In genomic region chr4:150162561-150163169, GRCm38 (mm10) we compare ENCODE assay signal across 18 mouse cellular contexts. TPM values are rescaled to one million over a fixed set of nuclear protein-coding genes. Genes with fewer than 3 reads are reported as not detected.
DNase-seq lines count a peak whose midpoint lies in the region; ATAC-seq and TF ChIP-seq lines count a peak whose summit lies in the region.
"Had no signal": no experiment of that assay in that cellular context is flagged by ENCODE, and none has a peak within 500 bp of the region (broad histone marks: within the 10 kb centered on the region; RNA-seq: fewer than 3 reads in every experiment).

No protein-coding gene starts in this region.

- no peaks in the 10 kb centered on the region for H3K4me1 ChIP-seq in heart, adult 2 months (ENCODE audit: control insufficient read depth, insufficient read depth, low read length)
- H3K4me1 ChIP-seq in heart, embryonic 11.5 days (ENCODE audit: control insufficient read depth, insufficient read depth, low read length) = no peaks in the 10 kb centered on the region
- H3K4me1 ChIP-seq in lung, embryonic 14.5 days (ENCODE audit: insufficient read depth) = no peaks in the 10 kb centered on the region
- H3K4me1 ChIP-seq in MEL (ENCODE audit: control insufficient read depth in 1 of 2, insufficient read depth in 2 of 2, low read length in 2 of 2) = no peaks in the 10 kb centered on the region

- no peak for ATAC-seq in heart, embryonic 11.5 days (replicated peaks; ENCODE audit: insufficient number of reproducible peaks, low FRiP score, low TSS enrichment)
- no peak for ATAC-seq in lung, embryonic 14.5 days (ENCODE audit: insufficient read depth)

- H3K27me3 ChIP-seq in heart, adult 2 months (ENCODE audit: control insufficient read depth, insufficient read depth, low read length) = no peaks in the 10 kb centered on the region
- H3K27me3 ChIP-seq in heart, embryonic 11.5 days (ENCODE audit: control insufficient read depth, insufficient read depth, low read length) = peaks cover 6% of the 10 kb centered on the region; the same call in 1 of the 2 replicates
- no peaks in the 10 kb centered on the region for H3K27me3 ChIP-seq in lung, embryonic 14.5 days (ENCODE audit: insufficient read depth, low read length)
- peaks cover 0 to under 1% of the 10 kb centered on the region in 2 experiments; a peak in 1 of 4 replicates for H3K27me3 ChIP-seq in MEL (ENCODE audit: control insufficient read depth in 1 of 2, insufficient read depth in 2 of 2, low read length in 2 of 2)
- H3K27me3 ChIP-seq in splenic B cell, adult 2 months (ENCODE audit: control insufficient read depth, insufficient read depth, low read length, poor library complexity, severe bottlenecking) = no peaks in the 10 kb centered on the region
- H3K27me3 ChIP-seq: limb, embryonic 15.5 days; stomach, embryonic 15.5 days had no signal

- H3K9me3 ChIP-seq in heart, embryonic 11.5 days (replicated peaks; ENCODE audit: control insufficient read depth, low read length) = peaks cover 2% of the 10 kb centered on the region; the same call in 1 of the 2 replicates
- no peaks in the 10 kb centered on the region for H3K9me3 ChIP-seq in lung, embryonic 14.5 days (ENCODE audit: low read depth, low read length)
- H3K9me3 ChIP-seq in MEL (replicated peaks; ENCODE audit: insufficient read depth, low read length) = no peaks in the 10 kb centered on the region
- H3K9me3 ChIP-seq: limb, embryonic 15.5 days; stomach, embryonic 15.5 days had no signal

- H3K9ac ChIP-seq in heart, adult 2 months (ENCODE audit: low read depth, low read length) = no peak overlapping the region
- no peak overlapping the region for H3K9ac ChIP-seq in heart, embryonic 11.5 days (ENCODE audit: low read depth, low read length)
- H3K9ac ChIP-seq in lung, embryonic 14.5 days = no peak overlapping the region
- H3K9ac ChIP-seq in MEL (ENCODE audit: control insufficient read depth, low read depth, low read length, poor library complexity, severe bottlenecking) = no peak overlapping the region
- H3K9ac ChIP-seq: limb, embryonic 15.5 days; stomach, embryonic 15.5 days had no signal

- no peak overlapping the region for H3K4me2 ChIP-seq in heart, embryonic 11.5 days
- no peak overlapping the region for H3K4me2 ChIP-seq in lung, embryonic 14.5 days
- H3K4me2 ChIP-seq: limb, embryonic 15.5 days; stomach, embryonic 15.5 days had no signal

- 68% methylated on average over 13 of the region's 13 CpGs for WGBS in heart, adult 2 months
- 62% methylated on average over 13 of the region's 13 CpGs for WGBS in heart, embryonic 11.5 days (ENCODE audit: insufficient replicate concordance)
- 72% methylated on average over 13 of the region's 13 CpGs for WGBS in lung, embryonic 14.5 days

- no peak for DNase-seq in heart, adult 2 months
- DNase-seq in lung, embryonic 14.5 days = no peak
- DNase-seq in lung, postnatal 10 days = no peak
- DNase-seq in MEL (ENCODE audit: low read depth, low spot score) = peak; percentile 67
- peak; percentile 19 for DNase-seq in splenic B cell, adult 2 months (ENCODE audit: low read depth, low spot score)
- DNase-seq in heart, postnatal 36 days = no peak
- no peak for DNase-seq in embryo, embryonic 11 days
- DNase-seq: adrenal gland, postnatal 36 days; cerebellum, adult 11-12 months; right cerebral cortex, postnatal 25 days had no signal

- no peak for TF ChIP-seq EP300 in heart, adult 2 months (IDR thresholded peaks at IDR 0.05; ENCODE audit: insufficient read depth, low read depth, low read length)
- no peak for TF ChIP-seq EP300 in MEL (IDR thresholded peaks at IDR 0.05; ENCODE audit: low read depth in 1 of 2, low read length in 2 of 2)

- no peak overlapping the region for H3K4me3 ChIP-seq in heart, adult 2 months
- no peak overlapping the region for H3K4me3 ChIP-seq in heart, embryonic 11.5 days (ENCODE audit: low read depth, low read length)
- no peak overlapping the region for H3K4me3 ChIP-seq in lung, embryonic 14.5 days (ENCODE audit: low read depth, low read length)
- no peak overlapping the region for H3K4me3 ChIP-seq in MEL (ENCODE audit: control insufficient read depth in 1 of 2, insufficient read depth in 1 of 2, low read depth in 2 of 2, low read length in 2 of 2)
- H3K4me3 ChIP-seq: limb, embryonic 15.5 days; myocyte; stomach, embryonic 15.5 days had no signal

- TF ChIP-seq POLR2A in heart, adult 2 months (IDR thresholded peaks at IDR 0.05; ENCODE audit: insufficient read depth, low read depth, low read length) = no peak
- no peak for TF ChIP-seq POLR2A in MEL (IDR thresholded peaks at IDR 0.05; ENCODE audit: control insufficient read depth in 1 of 2, insufficient read depth in 1 of 2, low read depth in 1 of 2, low read length in 2 of 2, poor library complexity in 1 of 2)

- no peak overlapping the region for H3K27ac ChIP-seq in heart, adult 2 months
- H3K27ac ChIP-seq in heart, embryonic 11.5 days (ENCODE audit: low read depth, low read length) = no peak overlapping the region
- H3K27ac ChIP-seq in lung, embryonic 14.5 days (ENCODE audit: low read depth) = no peak overlapping the region
- no peak overlapping the region for H3K27ac ChIP-seq in MEL (ENCODE audit: control insufficient read depth, low read depth, low read length)
- H3K27ac ChIP-seq: limb, embryonic 15.5 days; stomach, embryonic 15.5 days had no signal

- intact Hi-C loops in heart, adult 2 months (cut with DNase I) = no loop called here
- intact Hi-C loops in heart, postnatal 36 days (cut with DNase I) = no loop called here

- no peak for TF ChIP-seq RAD21 in MEL (IDR thresholded peaks at IDR 0.05; ENCODE audit: low read depth, low read length)

- H3K79me2 ChIP-seq in heart, adult 2 months (replicated peaks; ENCODE audit: control insufficient read depth, insufficient read depth, low read length) = no peaks in the 10 kb centered on the region
- no peaks in the 10 kb centered on the region for H3K79me2 ChIP-seq in MEL (ENCODE audit: control insufficient read depth, insufficient read depth, low read length, poor library complexity)

- H3K36me3 ChIP-seq in heart, adult 2 months (ENCODE audit: control insufficient read depth, insufficient read depth, low read length) = no peaks in the 10 kb centered on the region
- no peaks in the 10 kb centered on the region for H3K36me3 ChIP-seq in heart, embryonic 11.5 days (ENCODE audit: control insufficient read depth, insufficient read depth, low read length)
- H3K36me3 ChIP-seq in lung, embryonic 14.5 days (ENCODE audit: insufficient read depth) = no peaks in the 10 kb centered on the region
- H3K36me3 ChIP-seq in MEL (ENCODE audit: control insufficient read depth in 1 of 2, insufficient read depth in 2 of 2, low read length in 2 of 2) = no peaks in the 10 kb centered on the region
- H3K36me3 ChIP-seq in splenic B cell, adult 2 months (ENCODE audit: control insufficient read depth, insufficient read depth, low read length, poor library complexity, severe bottlenecking) = no peaks in the 10 kb centered on the region
- H3K36me3 ChIP-seq: limb, embryonic 15.5 days; stomach, embryonic 15.5 days had no signal

- TF ChIP-seq CTCF in heart, adult 2 months (IDR thresholded peaks at IDR 0.05) = peak; percentile 54
- peak; percentile 46 for TF ChIP-seq CTCF in lung, embryonic 14.5 days (IDR thresholded peaks at IDR 0.05; ENCODE audit: low read depth)
- peak; percentile 57 to 82 (median 62) for TF ChIP-seq CTCF in MEL (IDR thresholded peaks at IDR 0.05 in 2 of 3, conservative IDR thresholded peaks at IDR 0.05 in 1 of 3; ENCODE audit: control insufficient read depth in 1 of 3, insufficient read depth in 1 of 3, low read depth in 2 of 3, low read length in 3 of 3, poor library complexity in 1 of 3, severe bottlenecking in 1 of 3)

TF ChIP-seq in MEL, 35 proteins besides CTCF, POLR2A, EP300 and RAD21 (continues in another document):
- TF ChIP-seq ELF1 (IDR thresholded peaks at IDR 0.05; ENCODE audit: low read depth, low read length) (peak; percentile 84), KAT2A (conservative IDR thresholded peaks at IDR 0.05; ENCODE audit: low read depth, low read length) (no peak), UBTF (IDR thresholded peaks at IDR 0.05; ENCODE audit: borderline replicate concordance, insufficient read depth, low read depth, low read length) (no peak), CHD2 (IDR thresholded peaks at IDR 0.05; ENCODE audit: low read length) (no peak), TCF12 (IDR thresholded peaks at IDR 0.05; ENCODE audit: low read depth, low read length) (no peak), TAL1 (IDR thresholded peaks at IDR 0.05; ENCODE audit: low read length) (no peak), ZMIZ1 (IDR thresholded peaks at IDR 0.05; ENCODE audit: low read depth, low read length) (no peak), SMC3 (IDR thresholded peaks at IDR 0.05; ENCODE audit: low read depth, low read length) (0 out of 2 replicates have a peak, but pooled peaks have one; percentile 1), MAFK (IDR thresholded peaks at IDR 0.05; ENCODE audit: borderline replicate concordance, low read depth, low read length) (no peak)

RNA-seq across cellular contexts. Expression of gene Slc2a7, which starts 13.9 kb away (rescaled TPM):
- not detected for total RNA-seq in heart, adult 2 months (2021)
- polyA plus RNA-seq in heart, adult 2 months (2012; rRNA removed) = not detected in 2 replicates
- not detected in 2 replicates for polyA plus RNA-seq in heart, embryonic 11.5 days (2014; fragmentation: Nextera tagmentation; extraction: Ambion mirVana)
- polyA plus RNA-seq in lung, embryonic 14.5 days (2014; fragmentation: Nextera tagmentation; extraction: Ambion mirVana) = not detected in 2 replicates
- not detected in 2 replicates for total RNA-seq in MEL (2012; rRNA removed)
- under 1 TPM in 1 of 2 experiments, not detected in 1; 0.06 TPM for polyA plus RNA-seq in MEL (2012; ENCODE audit: insufficient read depth in 1 of 2, insufficient read length in 2 of 2, low read depth in 1 of 2, low replicate concordance in 2 of 2, missing spikeins in 1 of 2)
- not detected for total RNA-seq in heart, postnatal 36 days (2021)
- total RNA-seq: adrenal gland, postnatal 36 days; heart, adult 8-10 months; heart, postnatal 25 days had no signal
- polyA plus RNA-seq: intestine, embryonic 14.5 days; limb, embryonic 15.5 days; myocyte had no signal

RNA-seq across cellular contexts. Expression of gene Car6, which starts 38.5 kb away (rescaled TPM):
- not detected for total RNA-seq in heart, adult 2 months (2021)
- not detected in 2 replicates for polyA plus RNA-seq in heart, adult 2 months (2012; rRNA removed)
- 0.32 TPM in 1 of 2 replicates, not detected in the other for polyA plus RNA-seq in heart, embryonic 11.5 days (2014; fragmentation: Nextera tagmentation; extraction: Ambion mirVana)
- polyA plus RNA-seq in lung, embryonic 14.5 days (2014; fragmentation: Nextera tagmentation; extraction: Ambion mirVana) = not detected in 2 replicates
- not detected in 2 replicates for total RNA-seq in MEL (2012; rRNA removed)
- under 1 TPM in 1 of 2 experiments, not detected in 1; 0.19 TPM for polyA plus RNA-seq in MEL (2012; ENCODE audit: insufficient read depth in 1 of 2, insufficient read length in 2 of 2, low read depth in 1 of 2, low replicate concordance in 2 of 2, missing spikeins in 1 of 2)
- not detected for total RNA-seq in heart, postnatal 36 days (2021)
- total RNA-seq: heart, postnatal 25 days had no signal
- polyA plus RNA-seq: intestine, embryonic 14.5 days; large intestine, adult 2 months; stomach, embryonic 15.5 days had no signal

RNA-seq across cellular contexts. Expression of gene Slc2a5, which starts 43.6 kb away (rescaled TPM):
- under 1 TPM in 1 of 2 experiments, not detected in 1; 0.09 TPM for total RNA-seq in heart, adult 2 months (2021)
- polyA plus RNA-seq in heart, adult 2 months (2012; rRNA removed) = 1.4 and 1.8 TPM in 2 replicates
- polyA plus RNA-seq in heart, embryonic 11.5 days (2014; fragmentation: Nextera tagmentation; extraction: Ambion mirVana) = 0.79 and 1.3 TPM in 2 replicates
- 0.60 and 0.70 TPM in 2 replicates for polyA plus RNA-seq in lung, embryonic 14.5 days (2014; fragmentation: Nextera tagmentation; extraction: Ambion mirVana)
- total RNA-seq in MEL (2012; rRNA removed) = 0.58 and 0.65 TPM in 2 replicates
- polyA plus RNA-seq in MEL (2012; ENCODE audit: insufficient read depth in 1 of 2, insufficient read length in 2 of 2, low read depth in 1 of 2, low replicate concordance in 2 of 2, missing spikeins in 1 of 2) = 1 to 10 TPM in 1 of 2 experiments, not detected in 1; 4.9 TPM
- under 1 TPM; 0.11 TPM for total RNA-seq in heart, postnatal 36 days (2021)

Comparison
In these comparisons a context has a peak if more than half of its experiments do, and no peak if none do; other contexts are left out.
1. DNase-seq: peak in MEL (single experiment) and splenic B cell, adult 2 months (single experiment); none in heart, adult 2 months (0 of 2), lung, embryonic 14.5 days (single experiment), lung, postnatal 10 days (single experiment), heart, postnatal 36 days (0 of 2) and embryo, embryonic 11 days (single experiment).
2. Peak in every context shown above with its lines, with median percentiles within 50 percentile points of each other: CTCF ChIP-seq.